Mouse (Mus musculus): ENCODE data around the gene Clec3b. TPM values are rescaled to one million over a fixed set of nuclear protein-coding genes. Genes with fewer than 3 reads are reported as not detected.

Gene Clec3b
- polyA plus RNA-seq, 1 experiment = 8.4 TPM

Other genes starting within 250 kb of the Clec3b start
- gene Zfp105, start 227.9 kb upstream of the Clec3b start, polyA plus RNA-seq (2012; rRNA removed) = 4.8 and 5.9 TPM in 2 replicates
- 20.5 and 20.7 TPM in 2 replicates for gene 1110059G10Rik, start 199.9 kb upstream of the Clec3b start, polyA plus RNA-seq (2012; rRNA removed)
- 1.1 and 1.9 TPM in 2 replicates for gene Kif15, start 199.9 kb upstream of the Clec3b start, polyA plus RNA-seq (2012; rRNA removed)
- gene Tmem42, start 129.6 kb upstream of the Clec3b start, polyA plus RNA-seq (2012; rRNA removed) = 31.0 and 34.1 TPM in 2 replicates
- 1.4 and 1.5 TPM in 2 replicates for gene Tgm4, start 116.2 kb upstream of the Clec3b start, polyA plus RNA-seq (2012; rRNA removed)
- gene Zdhhc3, start 37.7 kb upstream of the Clec3b start, polyA plus RNA-seq (2012; rRNA removed) = 62.0 and 63.7 TPM in 2 replicates
- gene Exosc7, start 37.7 kb upstream of the Clec3b start, polyA plus RNA-seq (2012; rRNA removed) = 65.5 and 71.4 TPM in 2 replicates
- 0.18 and 0.25 TPM in 2 replicates for gene Cdcp1, start 65.1 kb downstream of the Clec3b start, polyA plus RNA-seq (2012; rRNA removed)
- 51.9 and 54.8 TPM in 2 replicates for gene Tmem158, start 109.8 kb downstream of the Clec3b start, polyA plus RNA-seq (2012; rRNA removed)
- 1,564 and 1,759 TPM in 2 replicates for gene Lars2, start 216.0 kb downstream of the Clec3b start, polyA plus RNA-seq (2012; rRNA removed)

Data from frontal cortex, adult 2 months (tissue).